Mouse (Mus musculus) heart, embryonic 10.5 days (tissue): Measurements from ENCODE around the gene Nptxr. TPM values are rescaled to one million over a fixed set of nuclear protein-coding genes. Genes with fewer than 3 reads are reported as not detected.

ENCODE experiments used
- DNase-seq: peaks from one replicate; pipeline ENCODE4 v3.0.0-alpha.2; 2017; ENCODE audit warnings: low spot score
- H3K27ac ChIP-seq: fragments of 300-500 bp; sonication (generic); 2 replicates; pipeline ENCODE4 v1.5.1; 2016; ENCODE audit warnings: mild to moderate bottlenecking
- H3K27me3 ChIP-seq: fragments of 300-500 bp; sonication (generic); 2 replicates; pipeline ENCODE4 v1.6.1; 2016; ENCODE audit warnings: mild to moderate bottlenecking; ENCODE audit not compliant: poor library complexity, insufficient read depth, severe bottlenecking
- H3K36me3 ChIP-seq: fragments of 300-500 bp; sonication (generic); 2 replicates; pipeline ENCODE4 v1.6.1; 2016; ENCODE audit warnings: mild to moderate bottlenecking, moderate library complexity
- H3K4me1 ChIP-seq: fragments of 300-500 bp; sonication (generic); 2 replicates; pipeline ENCODE4 v1.6.1; 2016; ENCODE audit warnings: mild to moderate bottlenecking
- H3K4me3 ChIP-seq: fragments of 300-500 bp; sonication (generic); 2 replicates; pipeline ENCODE4 v1.5.1; 2016; ENCODE audit warnings: mild to moderate bottlenecking, moderate library complexity
- H3K9me3 ChIP-seq: fragments of 300-500 bp; sonication (generic); 2 replicates; pipeline ENCODE4 v1.6.1; 2016; ENCODE audit warnings: mild to moderate bottlenecking, moderate library complexity
- WGBS: fragments of 180-500 bp; shearing (Covaris S2); methylation state at CpG from one replicate; pipeline ENCODE4 v1.1.7; 2016; 5-methylcytosine and 5-hydroxymethylcytosine counted together
- polyA plus RNA-seq: library from polyadenylated mRNA; unstranded; fragments of >200 nt; fragmentation: Nextera tagmentation; extraction: Ambion mirVana; gene quantifications from 2 replicates; pipeline ENCODE4 v1.2.1, GENCODE M21; 2016

Gene Nptxr
- polyA plus RNA-seq, 1 experiment from 2014 or later: 1.1 TPM

DNA sequence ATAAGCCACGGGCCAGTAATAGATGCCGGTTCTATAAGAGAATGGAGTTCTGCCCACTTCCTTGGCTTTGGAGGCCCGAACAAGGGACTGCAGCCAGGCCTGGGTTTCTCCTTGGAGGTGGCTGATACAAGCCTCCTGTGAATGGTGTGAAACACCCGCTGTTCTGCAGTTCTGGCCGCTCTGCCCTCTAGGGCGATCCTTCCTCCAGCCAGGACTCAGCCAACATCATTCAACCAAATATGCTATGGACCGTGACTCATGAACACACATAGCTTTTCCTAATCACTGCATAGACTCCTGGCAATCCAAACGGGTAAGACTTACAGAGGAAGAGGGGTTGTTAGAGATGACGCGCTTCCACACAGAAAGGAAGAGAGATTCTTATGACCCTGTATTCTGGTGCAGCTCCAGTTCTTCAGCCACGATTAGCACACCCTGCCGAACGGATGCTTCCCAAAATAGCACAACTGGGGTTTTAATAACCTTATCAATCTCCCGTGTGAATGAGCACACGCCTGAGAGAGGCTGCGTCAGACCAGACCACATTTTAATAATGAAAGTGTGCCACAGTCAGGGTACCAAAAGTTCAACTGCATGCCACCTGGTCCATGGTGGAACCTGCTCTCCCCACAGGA is 37.1 kb downstream of the Nptxr start:
- Histone ChIP-seq H3K27me3 (no peaks in the 10 kb centered on the region), H3K27ac (no peak overlapping the region), H3K4me1 (peaks cover 27% of the 10 kb centered on the region), H3K9me3 (no peaks in the 10 kb centered on the region), H3K36me3 (peaks cover 20% of the 10 kb centered on the region), H3K4me3 (no peak overlapping the region)
- 66% methylated on average over 16 of the region's 16 CpGs for WGBS
- DNase-seq: no peak

DNA sequence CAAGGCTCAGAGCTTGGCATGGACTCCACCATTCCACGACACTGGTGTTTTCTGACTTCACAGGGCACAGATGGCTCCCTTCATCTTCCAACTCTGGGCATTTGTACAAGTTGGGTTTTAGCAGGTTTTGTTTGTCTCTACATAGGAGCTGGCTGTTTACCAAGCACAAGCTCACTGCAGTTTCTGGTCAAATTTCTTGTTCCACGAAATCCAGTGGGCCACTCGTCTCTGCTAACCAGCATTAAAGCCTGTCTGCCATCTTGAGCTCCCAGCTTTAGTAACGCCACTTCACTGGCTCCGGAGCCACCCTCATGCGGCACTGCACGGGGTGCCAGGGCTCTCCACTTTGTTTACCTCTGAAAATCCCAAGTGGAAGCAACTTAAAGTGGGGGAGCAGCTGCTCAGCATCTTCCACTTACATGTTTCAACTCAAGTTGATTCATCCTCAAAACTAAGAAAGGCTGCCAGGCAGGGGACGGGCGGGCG is 37.9 kb downstream of the Nptxr start:
- H3K27ac ChIP-seq: 0 out of 2 replicates have a peak overlapping the region, but pooled peaks have one; percentile 24
- peaks cover 27% of the 10 kb centered on the region for H3K4me1 ChIP-seq
- no peak for DNase-seq

DNA sequence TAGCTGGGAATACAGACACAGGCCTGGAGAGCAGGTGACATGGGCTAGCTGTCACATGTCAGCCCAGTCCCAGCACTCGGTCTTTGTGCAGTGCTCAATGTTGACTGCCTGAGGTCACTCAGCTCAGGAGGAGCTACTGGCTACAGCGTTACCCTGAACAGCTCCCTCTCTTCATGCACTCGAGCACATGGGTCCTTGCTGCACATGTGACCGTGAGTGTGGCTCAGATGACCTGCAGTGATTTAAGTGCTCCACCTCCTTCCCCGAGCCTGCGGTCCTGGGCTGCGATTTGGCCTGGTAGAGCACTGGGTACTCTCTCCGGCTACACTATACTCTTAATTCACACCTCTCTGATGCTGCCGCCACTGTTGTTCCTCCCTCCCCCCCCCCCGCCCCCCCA is 38.4 kb downstream of the Nptxr start:
- Histone ChIP-seq H3K4me1 (peaks cover 27% of the 10 kb centered on the region), H3K4me3 (no peak overlapping the region), H3K27ac (no peak overlapping the region), H3K36me3 (peaks cover 32% of the 10 kb centered on the region), H3K27me3 (no peaks in the 10 kb centered on the region), H3K9me3 (no peaks in the 10 kb centered on the region)
- DNase-seq: no peak
- 64% methylated on average over 9 of the region's 10 CpGs for WGBS

More for the DNA sequence above, 37.9 kb downstream of the Nptxr start:
- no peaks in the 10 kb centered on the region for H3K9me3 ChIP-seq
- no peak overlapping the region for H3K4me3 ChIP-seq
- 86% methylated on average over 10 of the region's 10 CpGs for WGBS
- peaks cover 28% of the 10 kb centered on the region for H3K36me3 ChIP-seq
- no peaks in the 10 kb centered on the region for H3K27me3 ChIP-seq

DNA sequence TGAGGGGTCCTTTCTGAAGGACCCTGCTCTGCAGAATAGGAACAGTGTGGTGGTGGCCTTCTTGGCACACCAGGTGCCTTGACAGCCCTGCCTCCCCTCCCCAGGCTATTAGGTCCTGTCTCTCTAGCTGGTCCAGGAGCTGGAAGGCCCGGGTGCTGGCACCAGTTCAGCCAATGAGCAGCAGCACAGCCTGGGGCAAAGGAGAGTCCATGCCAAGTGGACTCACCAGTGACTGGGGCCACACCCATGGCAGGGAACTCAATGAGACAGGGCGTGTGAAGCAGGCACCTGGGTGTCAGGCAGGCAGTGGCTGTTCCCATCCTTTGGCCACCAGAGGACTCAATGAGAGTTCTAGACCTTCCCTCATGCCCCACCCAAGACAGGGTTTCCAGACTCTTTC is 39.2 kb downstream of the Nptxr start:
- H3K27me3 ChIP-seq: no peaks in the 10 kb centered on the region
- H3K9me3 ChIP-seq: no peaks in the 10 kb centered on the region
- no peak for DNase-seq
- H3K4me1 ChIP-seq: peaks cover 27% of the 10 kb centered on the region
- H3K36me3 ChIP-seq: peaks cover 34% of the 10 kb centered on the region
- 84% methylated on average over 2 of the region's 2 CpGs for WGBS
- H3K27ac ChIP-seq: no peak overlapping the region
- H3K4me3 ChIP-seq: no peak overlapping the region

DNA sequence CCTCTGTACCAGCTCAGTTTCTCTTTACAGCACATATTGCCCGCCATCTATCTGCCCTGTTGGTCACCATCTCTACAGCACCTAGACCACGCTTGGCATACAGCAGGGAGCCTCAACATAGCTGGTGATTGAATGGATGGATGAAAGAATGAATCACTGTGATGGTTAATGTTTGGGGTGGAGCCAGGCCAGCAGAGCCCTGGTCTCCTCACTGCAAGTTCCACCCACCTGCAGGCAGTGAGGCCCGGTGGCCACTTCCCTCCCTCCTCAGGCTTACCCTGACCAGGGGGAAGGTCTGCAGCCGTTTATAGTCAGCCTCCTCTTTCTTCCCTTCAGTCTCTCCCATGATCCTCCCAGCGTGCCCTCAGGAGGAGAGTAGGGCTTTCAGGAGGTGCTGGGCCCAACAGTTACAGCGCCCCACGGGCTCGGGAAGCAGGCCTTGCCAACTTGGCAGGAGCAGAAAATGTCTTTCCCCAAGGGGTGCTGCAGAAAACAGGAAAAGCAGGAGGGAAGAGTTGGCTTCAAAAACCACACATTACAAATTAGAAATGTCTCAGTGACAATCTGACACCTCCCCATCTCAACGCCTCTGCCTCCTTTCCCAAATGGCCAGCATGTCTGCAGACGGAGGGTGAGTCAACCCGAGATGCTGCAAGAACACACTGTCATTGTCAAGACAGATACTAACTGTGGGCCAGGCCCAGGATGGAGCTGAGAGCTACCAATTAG is 39.9 kb downstream of the Nptxr start:
- DNase-seq: no peak
- no peaks in the 10 kb centered on the region for H3K9me3 ChIP-seq
- no peak overlapping the region for H3K27ac ChIP-seq
- H3K4me3 ChIP-seq: no peak overlapping the region
- H3K27me3 ChIP-seq: no peaks in the 10 kb centered on the region
- peaks cover 27% of the 10 kb centered on the region for H3K4me1 ChIP-seq
- 76% methylated on average over 11 of the region's 11 CpGs for WGBS
- H3K36me3 ChIP-seq: peaks cover 34% of the 10 kb centered on the region

DNA sequence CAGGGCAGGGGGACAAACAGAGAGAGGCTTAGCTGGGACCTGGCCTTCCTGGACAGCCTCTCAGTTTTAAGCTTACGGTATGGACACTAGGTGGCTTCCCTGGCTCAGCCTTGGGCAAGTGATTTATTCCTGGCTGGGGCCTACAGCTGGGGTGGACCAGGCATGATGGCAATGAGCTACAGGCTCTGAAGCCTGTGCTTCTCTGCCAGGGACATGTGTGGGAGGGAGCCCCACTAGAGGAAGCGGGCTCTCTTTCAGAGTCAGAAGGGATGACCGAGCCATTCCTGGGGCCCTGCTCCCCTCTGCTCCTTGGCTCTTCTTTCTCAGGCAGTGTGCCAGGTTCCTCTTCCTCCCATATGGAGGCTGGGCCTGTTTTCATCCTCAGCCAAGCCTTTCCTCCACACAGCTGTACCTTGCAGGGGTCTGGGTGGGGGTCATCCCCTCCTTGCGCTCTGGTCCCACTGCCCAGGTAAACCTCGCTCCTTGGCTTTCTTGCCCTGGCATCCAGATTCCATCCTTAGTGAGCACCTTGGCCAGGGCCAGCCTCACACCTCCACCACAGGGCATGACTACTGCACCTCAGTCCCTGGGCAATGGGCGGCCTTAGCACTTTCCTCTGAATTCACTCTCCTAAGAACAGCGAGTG is 40.8 kb downstream of the Nptxr start:
- no peak overlapping the region for H3K4me3 ChIP-seq
- H3K27me3 ChIP-seq: no peaks in the 10 kb centered on the region
- H3K27ac ChIP-seq: no peak overlapping the region
- whole genome bisulfite sequencing: 85% methylated on average over 7 of the region's 7 CpGs
- no peaks in the 10 kb centered on the region for H3K9me3 ChIP-seq
- H3K4me1 ChIP-seq: peaks cover 27% of the 10 kb centered on the region
- no peak for DNase-seq
- peaks cover 34% of the 10 kb centered on the region for H3K36me3 ChIP-seq

DNA sequence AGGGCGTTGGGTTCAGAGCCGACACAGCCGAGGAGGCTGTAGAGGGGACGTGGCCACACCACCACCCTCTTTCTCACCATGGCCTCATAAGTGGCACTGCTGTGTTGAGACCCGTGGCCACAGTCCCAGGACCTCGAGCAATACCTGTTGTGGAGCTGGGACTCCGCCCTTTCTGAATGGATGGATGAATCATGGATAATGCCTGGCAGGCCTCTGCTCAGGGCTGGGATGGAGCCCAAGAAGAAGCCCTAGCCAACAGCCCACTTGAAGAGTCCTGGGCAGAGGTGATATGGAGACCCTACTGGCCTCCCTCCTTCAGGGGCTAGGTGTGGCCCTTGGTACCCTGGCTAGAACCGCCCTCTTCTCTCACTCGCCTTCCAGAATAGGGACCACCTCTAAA is 41.6 kb downstream of the Nptxr start:
- WGBS: 85% methylated on average over 9 of the region's 9 CpGs
- no peak for DNase-seq
- H3K36me3 ChIP-seq: peaks cover 34% of the 10 kb centered on the region

DNA sequence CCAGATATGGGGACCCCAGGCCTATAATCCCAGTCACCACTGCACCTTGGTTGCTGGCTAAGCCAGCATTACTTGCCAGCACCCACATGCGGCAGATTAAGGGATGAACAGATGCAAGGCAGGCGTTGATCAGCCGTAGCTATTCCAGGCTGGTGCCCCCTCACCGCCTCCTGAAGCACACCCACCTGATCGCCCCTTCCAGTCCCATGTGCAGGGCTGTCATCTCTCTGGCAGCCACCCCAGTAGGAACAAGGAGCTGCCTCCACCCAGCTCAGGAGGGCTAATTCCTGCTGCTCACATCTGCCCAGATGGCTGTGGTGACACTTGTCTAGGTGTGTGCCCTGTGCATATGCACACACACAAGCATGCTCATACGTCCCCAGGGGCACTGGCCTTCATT is 43.6 kb downstream of the Nptxr start:
- DNase-seq: no peak
- Histone ChIP-seq H3K9me3 (no peaks in the 10 kb centered on the region), H3K4me1 (peaks cover 13% of the 10 kb centered on the region), H3K27ac (no peak overlapping the region), H3K27me3 (no peaks in the 10 kb centered on the region), H3K4me3 (no peak overlapping the region), H3K36me3 (peaks cover 34% of the 10 kb centered on the region)
- 77% methylated on average over 6 of the region's 6 CpGs for WGBS

More for the DNA sequence above, 41.6 kb downstream of the Nptxr start:
- peaks cover 23% of the 10 kb centered on the region for H3K4me1 ChIP-seq
- H3K4me3 ChIP-seq: no peak overlapping the region
- H3K27me3 ChIP-seq: no peaks in the 10 kb centered on the region
- no peak overlapping the region; the same call in 1 of the 2 replicates for H3K27ac ChIP-seq
- H3K9me3 ChIP-seq: no peaks in the 10 kb centered on the region

DNA sequence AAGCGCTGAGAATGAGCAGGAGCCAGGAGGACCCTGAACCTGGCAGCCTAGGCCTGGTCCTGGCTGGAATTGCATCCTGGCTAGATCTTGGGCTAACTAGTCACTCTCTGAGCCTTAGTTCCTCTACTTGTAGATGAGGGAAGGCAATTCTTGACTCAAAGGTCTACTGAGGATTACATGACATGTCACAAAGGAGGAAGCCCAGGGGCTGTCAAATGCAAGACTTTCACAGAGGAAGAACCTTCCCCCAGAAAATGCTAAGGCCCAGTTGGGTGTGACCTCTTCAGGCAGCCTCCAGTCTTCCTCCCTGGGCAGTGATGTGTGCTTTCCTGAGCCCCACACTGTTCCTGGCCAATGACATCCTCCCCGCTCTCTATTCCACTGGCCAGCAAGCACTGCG is 47.4 kb downstream of the Nptxr start:
- no peak overlapping the region for H3K4me3 ChIP-seq
- no peaks in the 10 kb centered on the region for H3K9me3 ChIP-seq
- WGBS: 82% methylated on average over 3 of the region's 3 CpGs
- H3K27ac ChIP-seq: no peak overlapping the region
- no peak for DNase-seq
- peaks cover 11% of the 10 kb centered on the region for H3K36me3 ChIP-seq
- H3K27me3 ChIP-seq: no peaks in the 10 kb centered on the region
- peaks cover 20% of the 10 kb centered on the region for H3K4me1 ChIP-seq

DNA sequence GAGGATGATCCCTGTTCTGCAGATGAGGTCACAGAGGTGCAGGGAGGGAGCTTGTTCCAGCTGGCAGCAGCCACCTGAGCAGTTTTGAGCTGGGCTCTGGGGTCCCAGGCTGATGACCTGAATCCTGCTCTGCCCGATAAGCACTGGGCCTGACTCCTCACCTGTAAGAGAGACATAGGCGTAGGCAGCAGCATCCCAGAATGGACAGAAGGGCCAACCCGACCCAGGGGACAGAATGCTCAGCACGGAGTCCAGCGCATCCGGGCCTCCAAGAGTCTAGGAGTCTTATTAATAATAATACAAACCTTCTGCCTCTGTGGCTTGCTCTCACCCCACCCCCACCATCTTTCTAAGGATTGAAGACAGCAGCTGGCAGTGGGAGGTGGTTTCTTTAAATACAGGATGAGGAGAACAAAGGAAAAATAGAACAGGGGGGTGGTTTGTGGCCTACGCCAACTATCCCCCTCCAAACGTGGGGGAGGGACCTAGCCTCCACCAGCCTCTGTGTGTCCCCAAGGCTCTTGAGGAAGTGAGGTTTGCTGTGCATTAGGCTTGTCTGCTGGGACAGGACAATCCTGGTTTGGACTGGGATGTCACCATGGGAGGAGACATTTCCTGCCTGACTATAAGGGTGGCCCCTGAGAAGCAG is 48.5 kb downstream of the Nptxr start:
- H3K36me3 ChIP-seq: 0 out of 2 replicates have a peak, but pooled peaks cover 2% of the 10 kb centered on the region
- H3K27me3 ChIP-seq: no peaks in the 10 kb centered on the region
- H3K9me3 ChIP-seq: no peaks in the 10 kb centered on the region
- no peak overlapping the region for H3K27ac ChIP-seq
- 74% methylated on average over 8 of the region's 8 CpGs for WGBS
- DNase-seq: no peak
- H3K4me3 ChIP-seq: no peak overlapping the region
- peaks cover 24% of the 10 kb centered on the region for H3K4me1 ChIP-seq

DNA sequence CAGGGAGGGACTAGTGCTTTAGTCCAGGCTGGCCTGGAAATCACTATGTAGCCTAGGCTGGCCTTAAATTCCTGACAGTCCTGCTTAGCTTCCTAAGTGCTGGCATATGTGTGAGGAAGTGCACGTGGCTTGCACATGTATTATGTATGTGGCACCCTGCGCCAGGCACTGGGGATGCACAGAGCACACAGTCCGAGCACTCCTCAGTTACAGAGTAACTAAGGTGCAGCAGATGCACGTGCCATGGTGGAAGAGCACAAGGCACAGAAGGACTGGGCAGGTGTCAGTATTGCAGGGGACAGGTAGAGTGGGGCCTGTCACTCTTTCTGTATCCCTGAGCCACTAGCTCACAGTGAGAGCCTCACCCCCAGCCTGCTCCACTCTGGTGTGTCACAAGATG is 49.4 kb downstream of the Nptxr start:
- Histone ChIP-seq H3K27ac (no peak overlapping the region), H3K9me3 (no peaks in the 10 kb centered on the region), H3K27me3 (no peaks in the 10 kb centered on the region), H3K4me3 (no peak overlapping the region), H3K36me3 (peaks cover 2% of the 10 kb centered on the region; the same call in 1 of the 2 replicates), H3K4me1 (peaks cover 24% of the 10 kb centered on the region)
- DNase-seq: no peak
- WGBS: 75% methylated on average over 4 of the region's 4 CpGs

DNA sequence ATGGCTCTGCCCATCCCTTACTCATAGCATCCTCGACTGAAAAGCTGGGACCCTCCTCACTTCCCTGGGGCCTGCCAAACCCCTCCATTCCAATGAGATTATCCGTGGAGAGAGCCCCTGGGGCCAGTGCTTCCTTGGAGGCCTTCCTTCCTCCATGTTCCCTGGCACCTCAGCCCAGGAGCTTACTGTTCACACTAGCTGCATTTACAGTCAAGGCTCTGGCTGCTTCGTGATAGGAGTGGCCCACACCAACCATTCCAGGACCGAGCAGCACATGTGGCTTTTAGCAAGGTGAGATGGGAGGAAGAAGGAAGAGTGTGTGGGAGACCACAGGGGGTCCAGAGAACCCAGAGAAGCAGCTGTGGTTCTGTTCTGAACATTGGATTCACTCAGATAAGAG is 50.7 kb downstream of the Nptxr start:
- Histone ChIP-seq H3K4me1 (peaks cover 24% of the 10 kb centered on the region), H3K27me3 (no peaks in the 10 kb centered on the region), H3K4me3 (no peak overlapping the region), H3K27ac (no peak overlapping the region), H3K36me3 (peaks cover 2% of the 10 kb centered on the region; the same call in 1 of the 2 replicates), H3K9me3 (no peaks in the 10 kb centered on the region)
- 50% methylated on average over 4 of the region's 4 CpGs for WGBS
- DNase-seq: no peak

DNA sequence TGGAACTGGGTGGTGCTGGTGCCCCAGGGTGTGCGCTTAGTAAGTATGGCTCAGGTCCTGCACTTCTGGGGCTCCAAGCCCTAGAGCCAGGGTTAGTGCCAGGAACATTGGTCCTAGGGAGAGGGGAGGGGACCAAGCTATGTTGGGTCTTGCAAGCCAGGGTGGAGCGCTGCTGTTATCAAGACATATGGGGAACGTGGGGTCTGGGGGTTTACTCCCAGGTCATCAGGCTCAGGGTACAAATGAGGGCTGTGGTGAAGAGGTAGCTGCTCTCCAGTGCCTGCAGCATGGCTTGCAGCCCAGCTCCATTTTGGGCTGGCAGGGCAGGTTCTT is 51.2 kb downstream of the Nptxr start:
- peaks cover 24% of the 10 kb centered on the region for H3K4me1 ChIP-seq
- H3K27ac ChIP-seq: no peak overlapping the region
- WGBS: 79% methylated on average over 3 of the region's 3 CpGs
- H3K36me3 ChIP-seq: peaks cover 2% of the 10 kb centered on the region; the same call in 1 of the 2 replicates
- no peak overlapping the region for H3K4me3 ChIP-seq
- no peaks in the 10 kb centered on the region for H3K9me3 ChIP-seq
- DNase-seq: no peak
- no peaks in the 10 kb centered on the region for H3K27me3 ChIP-seq
